Mouse (Mus musculus) MEL (cell line): ENCODE measurements around the gene Htr2a. TPM values are rescaled to one million over a fixed set of nuclear protein-coding genes. Genes with fewer than 3 reads are reported as not detected.

Experiments
- DNase-seq: peaks from one replicate; pipeline ENCODE4 v3.0.0; 2011; ENCODE audit warnings: low read depth, low spot score
- H3K27ac ChIP-seq: 2 replicates; pipeline ENCODE4 v1.5.1; 2012; ENCODE audit warnings: low read depth, mild to moderate bottlenecking, control low read depth, low read length, moderate library complexity; ENCODE audit not compliant: control insufficient read depth
- H3K27me3 ChIP-seq, 2 experiments: fragments of 150-350 bp in 1 of 2; sonication (generic) in 1 of 2; 2 replicates each; pipeline ENCODE4 v1.6.1; 2012; ENCODE audit warnings: low read length in 2 of 2, mild to moderate bottlenecking in 2 of 2, improper control_type of control experiment in 1 of 2, moderate library complexity in 1 of 2; ENCODE audit not compliant: insufficient read depth in 2 of 2, control insufficient read depth in 1 of 2
- H3K36me3 ChIP-seq, 2 experiments: 2 replicates each; pipeline ENCODE4 v1.6.1; 2012 to 2014; ENCODE audit warnings: low read length in 2 of 2, improper control_type of control experiment in 1 of 2, inconsistent platforms in 1 of 2, mild to moderate bottlenecking in 1 of 2; ENCODE audit not compliant: insufficient read depth in 2 of 2, control insufficient read depth in 1 of 2
- H3K4me1 ChIP-seq, 2 experiments: fragments of 150-350 bp in 1 of 2; sonication (generic) in 1 of 2; 2 replicates each; pipeline ENCODE4 v1.6.1; 2012; ENCODE audit warnings: low read length in 2 of 2, improper control_type of control experiment in 1 of 2, mild to moderate bottlenecking in 1 of 2; ENCODE audit not compliant: insufficient read depth in 2 of 2, control insufficient read depth in 1 of 2
- H3K4me3 ChIP-seq, 2 experiments: fragments of 150-350 bp in 1 of 2; sonication (generic) in 1 of 2; 2 replicates each; pipeline ENCODE4 v1.5.1; 2012; ENCODE audit warnings: low read depth in 2 of 2, low read length in 2 of 2, mild to moderate bottlenecking in 2 of 2, moderate library complexity in 2 of 2, control low read depth in 1 of 2, improper control_type of control experiment in 1 of 2; ENCODE audit not compliant: control insufficient read depth in 1 of 2, insufficient read depth in 1 of 2
- H3K79me2 ChIP-seq: 2 replicates; pipeline ENCODE4 v1.6.1; 2012; ENCODE audit warnings: mild to moderate bottlenecking, low read length, moderate library complexity; ENCODE audit not compliant: control insufficient read depth, poor library complexity, insufficient read depth
- H3K9ac ChIP-seq: 2 replicates; pipeline ENCODE4 v1.6.1; 2012; ENCODE audit warnings: low read depth, mild to moderate bottlenecking, control low read depth, low read length, moderate library complexity; ENCODE audit not compliant: control insufficient read depth, poor library complexity, severe bottlenecking
- H3K9me3 ChIP-seq: fragments of 150-350 bp; sonication (generic); replicated peaks from 2 replicates; pipeline ENCODE4 v1.6.1; 2012; ENCODE audit warnings: mild to moderate bottlenecking, low read length, improper control_type of control experiment, moderate library complexity; ENCODE audit not compliant: insufficient read depth
- BHLHE40 ChIP-seq: IDR thresholded peaks from 2 replicates; pipeline ENCODE4 v1.6.1; 2012; ENCODE audit warnings: low read depth, mild to moderate bottlenecking, inconsistent platforms, low read length, improper control_type of control experiment, borderline replicate concordance
- CTCF ChIP-seq, 3 experiments: IDR thresholded peaks in 2 of 3; conservative IDR thresholded peaks in 1 of 3; 2 replicates each; pipeline ENCODE4 v1.5.1; 2011 to 2012; ENCODE audit warnings: low read length in 3 of 3, low read depth in 2 of 3, mild to moderate bottlenecking in 2 of 3, improper control_type of control experiment in 1 of 3, inconsistent platforms in 1 of 3, mixed read lengths in 1 of 3, moderate library complexity in 1 of 3; ENCODE audit not compliant: control insufficient read depth in 1 of 3, insufficient read depth in 1 of 3, poor library complexity in 1 of 3, severe bottlenecking in 1 of 3
- ELF1 ChIP-seq: IDR thresholded peaks from 2 replicates; pipeline ENCODE4 v1.6.1; 2014; ENCODE audit warnings: low read depth, mild to moderate bottlenecking, inconsistent platforms, low read length, improper control_type of control experiment, moderate library complexity
- EP300 ChIP-seq, 2 experiments: IDR thresholded peaks; 2 replicates each; pipeline ENCODE4 v1.6.1; 2011; ENCODE audit warnings: improper control_type of control experiment in 2 of 2, low read length in 2 of 2, low read depth in 1 of 2, mild to moderate bottlenecking in 1 of 2
- GATA1 ChIP-seq: IDR thresholded peaks from 2 replicates; pipeline ENCODE4 v1.6.1; 2011; ENCODE audit warnings: low read depth, low read length, improper control_type of control experiment
- HCFC1 ChIP-seq: IDR thresholded peaks from 2 replicates; pipeline ENCODE4 v1.6.1; 2012; ENCODE audit warnings: low read depth, mild to moderate bottlenecking, inconsistent platforms, low read length, improper control_type of control experiment, moderate library complexity
- KAT2A ChIP-seq: conservative IDR thresholded peaks from 2 replicates; pipeline ENCODE4 v1.6.1; 2012; ENCODE audit warnings: low read depth, low read length, improper control_type of control experiment, inconsistent platforms
- MYB ChIP-seq: IDR thresholded peaks from 2 replicates; pipeline ENCODE4 v1.6.1; 2011; ENCODE audit warnings: mild to moderate bottlenecking, low read depth, low read length, improper control_type of control experiment
- NELFE ChIP-seq: IDR thresholded peaks from 2 replicates; pipeline ENCODE4 v1.6.1; 2011; ENCODE audit warnings: low read depth, low read length, improper control_type of control experiment
- NRF1 ChIP-seq: IDR thresholded peaks from 2 replicates; pipeline ENCODE4 v1.6.1; 2014; ENCODE audit warnings: low read depth, mild to moderate bottlenecking, inconsistent platforms, low read length, improper control_type of control experiment, moderate library complexity; ENCODE audit not compliant: poor library complexity, insufficient read depth, severe bottlenecking
- POLR2AphosphoS2 ChIP-seq: IDR thresholded peaks from 2 replicates; pipeline ENCODE4 v1.6.1; 2011; ENCODE audit warnings: low read length, improper control_type of control experiment
- POLR2AphosphoS5 ChIP-seq: IDR thresholded peaks from 2 replicates; pipeline ENCODE4 v1.6.1; 2012; ENCODE audit warnings: low read depth, borderline replicate concordance, mild to moderate bottlenecking, inconsistent platforms, low read length, moderate library complexity, mixed read lengths
- RAD21 ChIP-seq: IDR thresholded peaks from 2 replicates; pipeline ENCODE4 v1.6.1; 2011; ENCODE audit warnings: mild to moderate bottlenecking, low read depth, low read length, improper control_type of control experiment
- RCOR1 ChIP-seq: IDR thresholded peaks from 2 replicates; pipeline ENCODE4 v1.6.1; 2012; ENCODE audit warnings: low read depth, mild to moderate bottlenecking, inconsistent platforms, low read length, improper control_type of control experiment
- SIN3A ChIP-seq: IDR thresholded peaks from 2 replicates; pipeline ENCODE4 v1.6.1; 2012; ENCODE audit warnings: low read length, improper control_type of control experiment, inconsistent platforms
- SMC3 ChIP-seq: IDR thresholded peaks from 2 replicates; pipeline ENCODE4 v1.6.1; 2011; ENCODE audit warnings: low read depth, low read length, improper control_type of control experiment
- TAL1 ChIP-seq: IDR thresholded peaks from 2 replicates; pipeline ENCODE4 v1.6.1; 2012; ENCODE audit warnings: mild to moderate bottlenecking, inconsistent platforms, low read length, moderate library complexity, mixed read lengths
- USF1 ChIP-seq: IDR thresholded peaks from 2 replicates; pipeline ENCODE4 v1.6.1; 2014; ENCODE audit warnings: low read depth, mild to moderate bottlenecking, inconsistent platforms, low read length, improper control_type of control experiment, moderate library complexity
- ZC3H11A ChIP-seq: IDR thresholded peaks from 2 replicates; pipeline ENCODE4 v1.6.1; 2012; ENCODE audit warnings: low read depth, mild to moderate bottlenecking, inconsistent platforms, low read length, improper control_type of control experiment
- ZMIZ1 ChIP-seq: IDR thresholded peaks from 2 replicates; pipeline ENCODE4 v1.6.1; 2012; ENCODE audit warnings: low read depth, mild to moderate bottlenecking, inconsistent platforms, low read length, improper control_type of control experiment, moderate library complexity
- polyA plus RNA-seq, 2 experiments: library from polyadenylated mRNA; stranded (reverse) in 1 of 2; unstranded in 1 of 2; fragments of >175 nt in 1 of 2; fragments of >200 nt in 1 of 2; gene quantifications; 2 replicates each; pipeline versions ENCODE4 v1.2.1 to v1.2.4; 2012; ENCODE audit warnings: low replicate concordance in 2 of 2, low read depth in 1 of 2; ENCODE audit not compliant: insufficient read length in 2 of 2, insufficient read depth in 1 of 2, missing spikeins in 1 of 2
- total RNA-seq: library from RNA; depleted of rRNA; stranded (reverse); fragments of 300-350 nt; gene quantifications from 2 replicates; pipeline ENCODE4 v1.2.3, GENCODE M21; 2012

The Htr2a gene
- total and polyA plus RNA-seq, 3 experiments, result 0.65 to 1.4 TPM; not detected in 1

DNA sequence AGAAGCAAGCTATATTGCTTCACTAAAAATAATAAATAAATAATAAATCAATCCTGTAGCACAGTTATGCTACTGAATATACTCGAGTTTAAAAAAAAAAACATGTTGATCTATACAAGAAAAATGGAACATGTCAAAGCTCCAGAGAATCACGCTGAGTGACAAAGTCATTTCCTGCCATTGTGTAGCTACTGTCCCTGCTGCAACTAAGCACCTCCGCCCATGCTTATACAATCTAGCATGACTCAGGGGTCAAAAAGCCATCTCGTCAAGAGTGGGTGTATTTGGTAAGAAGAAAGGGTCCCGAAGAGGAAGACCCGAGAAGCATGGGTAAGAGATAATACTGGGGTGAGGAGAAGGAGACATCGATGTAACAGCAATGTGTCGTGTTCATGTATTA is 29.3 kb upstream of the Htr2a start:
- DNase-seq, result no peak
- Histone ChIP-seq H3K9me3 (no peaks in the 10 kb centered on the region), H3K79me2 (no peaks in the 10 kb centered on the region)

DNA sequence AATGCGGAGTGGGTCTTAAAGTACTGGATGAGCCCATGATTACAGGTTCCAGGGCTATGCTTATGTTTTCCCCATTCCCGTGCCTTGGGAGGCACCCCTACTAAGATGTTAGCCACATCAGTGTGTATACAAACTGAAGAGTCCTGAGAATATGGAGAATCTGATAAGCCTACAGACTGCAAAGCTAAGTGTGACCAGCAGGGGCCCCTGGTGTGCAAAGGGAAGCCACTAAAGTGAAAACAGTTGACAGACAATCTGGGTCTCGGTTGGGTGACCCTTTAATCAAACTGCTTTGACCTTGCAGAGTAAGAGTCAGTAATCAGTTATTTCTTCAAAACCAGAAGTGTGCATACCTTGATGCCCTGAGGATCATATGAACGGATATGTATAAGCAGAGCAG is 21.8 kb upstream of the Htr2a start:
- H3K4me3 ChIP-seq, result no peak overlapping the region
- H3K79me2 ChIP-seq, result no peaks in the 10 kb centered on the region
- no peaks in the 10 kb centered on the region; a peak in 1 of 4 replicates for H3K27me3 ChIP-seq
- H3K9me3 ChIP-seq, result no peaks in the 10 kb centered on the region
- TF ChIP-seq ZMIZ1 (no peak), USF1 (no peak), RCOR1 (no peak), POLR2AphosphoS2 (no peak), RAD21 (peak; percentile 76), NELFE (no peak), HCFC1 (no peak), ZC3H11A (peak; percentile 84), KAT2A (no peak), SIN3A (no peak), GATA1 (peak; percentile 72), ELF1 (no peak), SMC3 (peak; percentile 94), CTCF (IDR thresholded peaks at IDR 0.05 in 2 of 3, conservative IDR thresholded peaks at IDR 0.05 in 1 of 3; ENCODE audit: control insufficient read depth in 1 of 3, insufficient read depth in 1 of 3, low read depth in 2 of 3, low read length in 3 of 3, poor library complexity in 1 of 3, severe bottlenecking in 1 of 3) (peak; percentile 70 to 78 (median 74))
- H3K36me3 ChIP-seq, result no peaks in the 10 kb centered on the region
- H3K9ac ChIP-seq, result no peak overlapping the region
- no peaks in the 10 kb centered on the region for H3K4me1 ChIP-seq
- no peak overlapping the region for H3K27ac ChIP-seq
- peak; percentile 59 for DNase-seq

More for the DNA sequence above, 29.3 kb upstream of the Htr2a start:
- TF ChIP-seq USF1, result no peak
- TF ChIP-seq NRF1, result no peak
- TF ChIP-seq HCFC1, result no peak
- TF ChIP-seq POLR2AphosphoS5, result no peak
- TF ChIP-seq CTCF (IDR thresholded peaks at IDR 0.05 in 2 of 3, conservative IDR thresholded peaks at IDR 0.05 in 1 of 3; ENCODE audit: control insufficient read depth in 1 of 3, insufficient read depth in 1 of 3, low read depth in 2 of 3, low read length in 3 of 3, poor library complexity in 1 of 3, severe bottlenecking in 1 of 3), result no peak
- TF ChIP-seq ZC3H11A, result no peak
- no peak for TF ChIP-seq SMC3
- no peak for TF ChIP-seq MYB
- TF ChIP-seq TAL1, result no peak
- no peak for TF ChIP-seq BHLHE40
- TF ChIP-seq EP300 (IDR thresholded peaks at IDR 0.05; ENCODE audit: low read depth in 1 of 2, low read length in 2 of 2), result no peak
- no peak for TF ChIP-seq SIN3A
- TF ChIP-seq, all 39 proteins: peak for 0
- H3K27me3 ChIP-seq, result peaks cover 1 to 2% of the 10 kb centered on the region in 2 experiments; a peak in 3 of 4 replicates
- no peaks in the 10 kb centered on the region for H3K4me1 ChIP-seq
- H3K27ac ChIP-seq, result no peak overlapping the region
- H3K36me3 ChIP-seq, result no peaks in the 10 kb centered on the region
- H3K4me3 ChIP-seq, result no peak overlapping the region
- H3K9ac ChIP-seq, result no peak overlapping the region
